Mouse (Mus musculus): ENCODE results near the gene Frmd7. TPM values are rescaled to one million over a fixed set of nuclear protein-coding genes. Genes with fewer than 3 reads are reported as not detected.

Gene Frmd7
- polyA plus RNA-seq (2014; fragmentation: Nextera tagmentation; extraction: Ambion mirVana): 0.21 and 0.22 TPM in 2 replicates

DNA sequence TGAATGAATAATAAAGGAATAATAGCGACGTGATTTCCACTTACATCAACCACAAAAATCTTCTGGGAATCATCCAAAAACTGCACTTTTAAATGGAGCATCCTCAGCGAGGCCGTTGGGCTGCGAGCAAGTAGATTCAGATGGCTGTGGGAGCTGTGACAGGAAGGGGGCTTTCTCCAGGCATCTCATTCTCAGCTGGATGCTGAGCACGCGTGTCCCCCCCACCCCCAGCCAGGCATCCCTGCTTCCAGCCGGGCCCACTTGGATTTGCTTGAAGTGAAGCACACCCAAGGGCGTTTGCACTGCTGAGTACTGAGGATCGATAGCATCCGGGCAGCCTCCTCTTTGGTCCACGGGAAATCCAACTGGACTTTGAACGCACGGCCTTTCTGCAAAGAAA is at the start of gene Frmd7:
TSS of gene Frmd7 (minus strand) at position 101 of the 400 bp plus-strand sequence.
- no peaks in the 10 kb centered on the region for H3K36me3 ChIP-seq (ENCODE audit: control insufficient read depth, insufficient read depth, low read length)
- H3K27ac ChIP-seq (replicated peaks; ENCODE audit: low read depth, low read length): no peak within 1 kb of the TSS
- no peaks in the 10 kb centered on the region for H3K9me3 ChIP-seq (ENCODE audit: control insufficient read depth, low read length)
- H3K27me3 ChIP-seq (replicated peaks; ENCODE audit: control insufficient read depth, insufficient read depth, low read length): peaks cover 14% of the 10 kb centered on the region; the same call in 1 of the 2 replicates
- ATAC-seq (ENCODE audit: low read depth) (no peak), DNase-seq (ENCODE audit: low spot score) (no peak)
- H3K4me3 ChIP-seq (ENCODE audit: low read depth, low read length): no peak within 1 kb of the TSS
- H3K4me2 ChIP-seq (ENCODE audit: low read depth, low read length): no peak within 1 kb of the TSS
- no peaks in the 10 kb centered on the region for H3K4me1 ChIP-seq (ENCODE audit: control insufficient read depth, insufficient read depth, low read length)
- 58% methylated on average over 14 of the region's 14 CpGs for WGBS
- H3K9ac ChIP-seq (ENCODE audit: low read depth, low read length): no peak within 1 kb of the TSS

GRCm38 (mm10) chrX:50991324-50991723 is 48.8 kb upstream of the Frmd7 start:
- DNase-seq (ENCODE audit: low spot score) (peak; percentile 59), ATAC-seq (ENCODE audit: low read depth) (peak; percentile 75)
- no peak overlapping the region for H3K4me3 ChIP-seq (ENCODE audit: low read depth, low read length)
- 86% methylated on average over 5 of the region's 5 CpGs for WGBS
- H3K36me3 ChIP-seq (ENCODE audit: control insufficient read depth, insufficient read depth, low read length): no peaks in the 10 kb centered on the region
- H3K4me1 ChIP-seq (ENCODE audit: control insufficient read depth, insufficient read depth, low read length): no peaks in the 10 kb centered on the region
- no peak overlapping the region for H3K27ac ChIP-seq (replicated peaks; ENCODE audit: low read depth, low read length)
- no peaks in the 10 kb centered on the region for H3K9me3 ChIP-seq (ENCODE audit: control insufficient read depth, low read length)
- no peaks in the 10 kb centered on the region for H3K27me3 ChIP-seq (replicated peaks; ENCODE audit: control insufficient read depth, insufficient read depth, low read length)
- H3K4me2 ChIP-seq (ENCODE audit: low read depth, low read length): no peak overlapping the region
- H3K9ac ChIP-seq (ENCODE audit: low read depth, low read length): no peak overlapping the region

DNA sequence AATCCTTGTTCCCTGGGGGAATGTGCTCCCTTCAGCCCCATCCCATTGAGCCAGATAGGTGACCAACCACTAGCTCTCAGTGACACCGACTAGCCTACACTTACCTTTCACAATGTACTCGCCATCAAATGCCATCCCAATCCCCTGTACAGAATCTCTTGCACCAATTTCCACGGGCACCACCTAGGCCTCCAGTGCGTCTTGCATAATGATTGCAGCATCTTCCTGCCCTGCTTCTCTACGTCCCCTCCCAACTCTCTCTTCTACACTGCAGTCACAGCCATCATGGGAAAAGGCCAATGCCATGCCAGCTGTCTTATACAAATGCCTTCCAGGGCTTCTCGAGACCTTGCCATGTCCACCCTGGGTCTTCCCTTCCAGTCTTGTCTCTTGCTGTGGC is 47.4 kb upstream of the Frmd7 start:
- no peak overlapping the region for H3K4me2 ChIP-seq (ENCODE audit: low read depth, low read length)
- no peaks in the 10 kb centered on the region for H3K9me3 ChIP-seq (ENCODE audit: control insufficient read depth, low read length)
- H3K9ac ChIP-seq (ENCODE audit: low read depth, low read length): no peak overlapping the region
- H3K27ac ChIP-seq (replicated peaks; ENCODE audit: low read depth, low read length): no peak overlapping the region
- no peak overlapping the region for H3K4me3 ChIP-seq (ENCODE audit: low read depth, low read length)
- H3K4me1 ChIP-seq (ENCODE audit: control insufficient read depth, insufficient read depth, low read length): no peaks in the 10 kb centered on the region
- WGBS: 85% methylated on average over 6 of the region's 6 CpGs
- H3K36me3 ChIP-seq (ENCODE audit: control insufficient read depth, insufficient read depth, low read length): no peaks in the 10 kb centered on the region
- DNase-seq (ENCODE audit: low spot score) (no peak), ATAC-seq (ENCODE audit: low read depth) (no peak)
- H3K27me3 ChIP-seq (replicated peaks; ENCODE audit: control insufficient read depth, insufficient read depth, low read length): no peaks in the 10 kb centered on the region

GRCm38 (mm10) chrX:50988581-50988980 is 46.1 kb upstream of the Frmd7 start:
- no peak overlapping the region for H3K4me2 ChIP-seq (ENCODE audit: low read depth, low read length)
- no peaks in the 10 kb centered on the region for H3K9me3 ChIP-seq (ENCODE audit: control insufficient read depth, low read length)
- ATAC-seq (ENCODE audit: low read depth) (no peak), DNase-seq (ENCODE audit: low spot score) (peak; percentile 28)
- 50% methylated on average over 1 of the region's 1 CpGs for WGBS
- H3K9ac ChIP-seq (ENCODE audit: low read depth, low read length): no peak overlapping the region
- H3K4me1 ChIP-seq (ENCODE audit: control insufficient read depth, insufficient read depth, low read length): no peaks in the 10 kb centered on the region
- H3K27ac ChIP-seq (replicated peaks; ENCODE audit: low read depth, low read length): no peak overlapping the region
- H3K36me3 ChIP-seq (ENCODE audit: control insufficient read depth, insufficient read depth, low read length): no peaks in the 10 kb centered on the region
- H3K27me3 ChIP-seq (replicated peaks; ENCODE audit: control insufficient read depth, insufficient read depth, low read length): no peaks in the 10 kb centered on the region
- no peak overlapping the region for H3K4me3 ChIP-seq (ENCODE audit: low read depth, low read length)

- Histone ChIP-seq H3K36me3 (ENCODE audit: control insufficient read depth, insufficient read depth, low read length) (no peaks in the 10 kb centered on the region), H3K9ac (ENCODE audit: low read depth, low read length) (no peak overlapping the region), H3K4me2 (ENCODE audit: low read depth, low read length) (no peak overlapping the region), H3K27me3 (replicated peaks; ENCODE audit: control insufficient read depth, insufficient read depth, low read length) (no peaks in the 10 kb centered on the region), H3K4me1 (ENCODE audit: control insufficient read depth, insufficient read depth, low read length) (no peaks in the 10 kb centered on the region), H3K4me3 (ENCODE audit: low read depth, low read length) (no peak overlapping the region), H3K9me3 (ENCODE audit: control insufficient read depth, low read length) (no peaks in the 10 kb centered on the region), H3K27ac (replicated peaks; ENCODE audit: low read depth, low read length) (no peak overlapping the region)
- ATAC-seq (ENCODE audit: low read depth) (no peak), DNase-seq (ENCODE audit: low spot score) (no peak)
- WGBS: 54% methylated on average over 2 of the region's 2 CpGs
Observed at GRCm38 (mm10) chrX:50978428-50978827, 35.9 kb upstream of the Frmd7 start.

DNA sequence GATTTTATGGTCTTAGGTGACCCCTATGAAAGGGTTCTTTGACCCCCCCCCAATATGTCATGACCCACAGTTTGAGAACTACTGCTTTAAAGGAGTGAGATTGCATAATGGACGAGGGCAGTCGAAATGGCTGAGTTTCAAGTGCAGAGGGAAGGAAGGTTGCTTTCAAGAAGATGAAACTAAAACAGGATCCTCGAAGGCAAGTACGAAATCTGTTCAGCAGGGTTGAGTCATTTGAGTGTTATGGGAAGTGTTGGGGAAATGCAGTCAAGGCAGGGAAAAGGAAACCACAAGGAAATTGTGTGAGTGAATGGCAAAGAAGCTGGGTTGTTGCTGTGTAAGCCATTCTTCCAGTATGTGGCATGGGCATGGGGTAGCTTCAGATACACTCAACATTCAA is 29.6 kb upstream of the Frmd7 start:
- WGBS: 84% methylated on average over 4 of the region's 4 CpGs
- no peak for ATAC-seq (ENCODE audit: low read depth)
- Histone ChIP-seq H3K9ac (ENCODE audit: low read depth, low read length) (no peak overlapping the region), H3K36me3 (ENCODE audit: control insufficient read depth, insufficient read depth, low read length) (no peaks in the 10 kb centered on the region), H3K4me3 (ENCODE audit: low read depth, low read length) (no peak overlapping the region), H3K4me2 (ENCODE audit: low read depth, low read length) (no peak overlapping the region), H3K9me3 (ENCODE audit: control insufficient read depth, low read length) (no peaks in the 10 kb centered on the region), H3K27ac (replicated peaks; ENCODE audit: low read depth, low read length) (no peak overlapping the region), H3K27me3 (replicated peaks; ENCODE audit: control insufficient read depth, insufficient read depth, low read length) (no peaks in the 10 kb centered on the region; the same call in 1 of the 2 replicates), H3K4me1 (ENCODE audit: control insufficient read depth, insufficient read depth, low read length) (no peaks in the 10 kb centered on the region)
- no peak for DNase-seq (ENCODE audit: low spot score)

DNA sequence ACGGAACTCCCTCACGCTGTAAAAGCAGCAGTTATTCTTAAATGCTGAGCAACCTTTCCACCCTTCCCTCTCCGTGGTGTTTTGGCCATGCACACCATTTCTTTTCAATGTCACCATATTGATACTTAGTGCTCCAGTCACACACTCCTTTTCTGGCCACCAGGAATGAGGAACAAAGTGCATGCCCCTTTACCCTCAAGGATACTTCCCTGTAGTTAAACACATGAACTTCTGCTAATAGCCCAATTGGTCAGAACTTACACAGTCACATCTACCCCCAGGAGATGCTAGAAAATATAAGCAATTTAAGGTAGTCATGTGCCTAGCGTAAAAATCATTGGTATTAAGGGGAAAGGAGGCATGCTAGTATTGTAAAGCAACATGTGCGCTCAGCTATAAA is 27.4 kb upstream of the Frmd7 start:
- Histone ChIP-seq H3K9ac (ENCODE audit: low read depth, low read length) (no peak overlapping the region), H3K4me3 (ENCODE audit: low read depth, low read length) (no peak overlapping the region), H3K27ac (replicated peaks; ENCODE audit: low read depth, low read length) (no peak overlapping the region), H3K36me3 (ENCODE audit: control insufficient read depth, insufficient read depth, low read length) (no peaks in the 10 kb centered on the region), H3K27me3 (replicated peaks; ENCODE audit: control insufficient read depth, insufficient read depth, low read length) (no peaks in the 10 kb centered on the region; the same call in none of the 2 replicates), H3K4me1 (ENCODE audit: control insufficient read depth, insufficient read depth, low read length) (no peaks in the 10 kb centered on the region), H3K4me2 (ENCODE audit: low read depth, low read length) (no peak overlapping the region), H3K9me3 (ENCODE audit: control insufficient read depth, low read length) (no peaks in the 10 kb centered on the region)
- DNase-seq (ENCODE audit: low spot score) (no peak), ATAC-seq (ENCODE audit: low read depth) (no peak)
- WGBS: 86% methylated on average over 5 of the region's 5 CpGs

GRCm38 (mm10) chrX:50968157-50968932 is 25.8 kb upstream of the Frmd7 start:
- peak overlapping the region; percentile 48; the same call in 1 of the 2 replicates for H3K27ac ChIP-seq (replicated peaks; ENCODE audit: low read depth, low read length)
- H3K4me2 ChIP-seq (ENCODE audit: low read depth, low read length): no peak overlapping the region
- H3K4me1 ChIP-seq (ENCODE audit: control insufficient read depth, insufficient read depth, low read length): no peaks in the 10 kb centered on the region
- DNase-seq (ENCODE audit: low spot score): peak; percentile 59
- ATAC-seq (ENCODE audit: low read depth): peak; percentile 65; the same call in 1 of the 2 replicates
- no peak overlapping the region for H3K9ac ChIP-seq (ENCODE audit: low read depth, low read length)
- H3K4me3 ChIP-seq (ENCODE audit: low read depth, low read length): no peak overlapping the region
- H3K36me3 ChIP-seq (ENCODE audit: control insufficient read depth, insufficient read depth, low read length): no peaks in the 10 kb centered on the region
- 52% methylated on average over 10 of the region's 10 CpGs for WGBS
- no peaks in the 10 kb centered on the region for H3K9me3 ChIP-seq (ENCODE audit: control insufficient read depth, low read length)
- H3K27me3 ChIP-seq (replicated peaks; ENCODE audit: control insufficient read depth, insufficient read depth, low read length): no peaks in the 10 kb centered on the region; the same call in none of the 2 replicates

GRCm38 (mm10) chrX:50965157-50965556 is 22.6 kb upstream of the Frmd7 start:
- H3K4me2 ChIP-seq (ENCODE audit: low read depth, low read length): no peak overlapping the region
- no peak for ATAC-seq (ENCODE audit: low read depth)
- WGBS: 69% methylated on average over 3 of the region's 3 CpGs

More at GRCm38 (mm10) chrX:50965157-50965556, 22.6 kb upstream of the Frmd7 start:
- Histone ChIP-seq H3K9ac (ENCODE audit: low read depth, low read length) (no peak overlapping the region), H3K4me1 (ENCODE audit: control insufficient read depth, insufficient read depth, low read length) (no peaks in the 10 kb centered on the region), H3K9me3 (ENCODE audit: control insufficient read depth, low read length) (no peaks in the 10 kb centered on the region), H3K27ac (replicated peaks; ENCODE audit: low read depth, low read length) (no peak overlapping the region), H3K4me3 (ENCODE audit: low read depth, low read length) (no peak overlapping the region), H3K36me3 (ENCODE audit: control insufficient read depth, insufficient read depth, low read length) (no peaks in the 10 kb centered on the region), H3K27me3 (replicated peaks; ENCODE audit: control insufficient read depth, insufficient read depth, low read length) (no peaks in the 10 kb centered on the region; the same call in none of the 2 replicates)
- no peak for DNase-seq (ENCODE audit: low spot score)
